Mouse (Mus musculus): ENCODE measurements around the gene Lce1g. TPM values are rescaled to one million over a fixed set of nuclear protein-coding genes. Genes with fewer than 3 reads are reported as not detected.

Gene Lce1g
- total RNA-seq (2021): not detected

- intact Hi-C loops (cut with DNase I): no loop called here
- DNase-seq (ENCODE audit: low spot score): no peak
Measured at GRCm38 (mm10) chr3:92752238-92752637, at the start of gene Lce1g. Lce1g (minus strand) TSS chr3:92752338.

GRCm38 (mm10) chr3:92790414-92790813 is 38.3 kb upstream of the Lce1g start, which contains the start of gene Lce1j:
Lce1j (minus strand) TSS chr3:92790514.
- no peak for DNase-seq (ENCODE audit: low spot score)
- intact Hi-C loops (cut with DNase I): no loop called here

- no peak for DNase-seq (ENCODE audit: low spot score)
- intact Hi-C loops (cut with DNase I): no loop called here
Measured at GRCm38 (mm10) chr3:92778799-92779198, 26.7 kb upstream of the Lce1g start, which contains the start of gene Lce1i. Lce1i (minus strand) TSS chr3:92778899.

GRCm38 (mm10) chr3:92771573-92771972 is 19.4 kb upstream of the Lce1g start:
- DNase-seq (ENCODE audit: low spot score): no peak
- intact Hi-C loops (cut with DNase I): loop anchor here (5.0 kb wide), 1 partner anchor 619 kb away; no protein-coding TSS in a partner anchor

GRCm38 (mm10) chr3:92764965-92765364 is 12.8 kb upstream of the Lce1g start, which contains the start of gene Lce1h:
Lce1h (minus strand) TSS chr3:92765065.
- DNase-seq (ENCODE audit: low spot score): no peak
- intact Hi-C loops (cut with DNase I): no loop called here

GRCm38 (mm10) chr3:92753197-92753596 is 1.1 kb upstream of the Lce1g start:
- intact Hi-C loops (cut with DNase I): no loop called here
- no peak for DNase-seq (ENCODE audit: low spot score)

- intact Hi-C loops (cut with DNase I): no loop called here
- DNase-seq (ENCODE audit: low spot score): no peak
Measured at GRCm38 (mm10) chr3:92738996-92739395, 13.1 kb downstream of the Lce1g start, which contains the start of gene Gm38119. Gm38119 (minus strand) TSS chr3:92739096.

GRCm38 (mm10) chr3:92722631-92723030 is 29.5 kb downstream of the Lce1g start:
- intact Hi-C loops (cut with DNase I): no loop called here
- DNase-seq (ENCODE audit: low spot score): no peak

- intact Hi-C loops (cut with DNase I): no loop called here
- no peak for DNase-seq (ENCODE audit: low spot score)
Measured at GRCm38 (mm10) chr3:92720250-92720649, 31.9 kb downstream of the Lce1g start, which contains the start of gene Lce1f. Lce1f (minus strand) TSS chr3:92720350.

- intact Hi-C loops (cut with DNase I): no loop called here
- DNase-seq (ENCODE audit: low spot score): no peak
Measured at GRCm38 (mm10) chr3:92715122-92715521, 37.0 kb downstream of the Lce1g start.

GRCm38 (mm10) chr3:92708974-92709373 is 43.2 kb downstream of the Lce1g start, which contains the start of gene Lce1e:
Lce1e (minus strand) TSS chr3:92709074.
- DNase-seq (ENCODE audit: low spot score): no peak
- intact Hi-C loops (cut with DNase I): no loop called here

Other genes starting within 250 kb of the Lce1g start
- gene 2310046K23Rik, start 217.8 kb downstream of the Lce1g start, total RNA-seq (2021): not detected
- gene Ivl, start 178.6 kb downstream of the Lce1g start, total RNA-seq (2021): not detected
- not detected for gene Smcp, start 163.3 kb downstream of the Lce1g start, total RNA-seq (2021)
- gene 2210017I01Rik, start 144.8 kb downstream of the Lce1g start, total RNA-seq (2021): not detected
- not detected for gene Lce6a, start 130.7 kb downstream of the Lce1g start, total RNA-seq (2021)
- gene Lce1a1, start 104.0 kb downstream of the Lce1g start, total RNA-seq (2021): not detected
- not detected for gene Lce1b, start 95.4 kb downstream of the Lce1g start, total RNA-seq (2021)
- not detected for gene Lce1a2, start 82.0 kb downstream of the Lce1g start, total RNA-seq (2021)
- not detected for gene Lce1c, start 73.1 kb downstream of the Lce1g start, total RNA-seq (2021)
- not detected for gene Lce1d, start 65.1 kb downstream of the Lce1g start, total RNA-seq (2021)
- gene Lce1e, start 43.3 kb downstream of the Lce1g start, total RNA-seq (2021): not detected
- not detected for gene Lce1f, start 32.0 kb downstream of the Lce1g start, total RNA-seq (2021)
- not detected for gene Gm38119, start 13.2 kb downstream of the Lce1g start, total RNA-seq (2021)
- not detected for gene Lce1h, start 12.7 kb upstream of the Lce1g start, total RNA-seq (2021)
- gene Lce1i, start 26.6 kb upstream of the Lce1g start, total RNA-seq (2021): not detected
- not detected for gene Lce1j, start 38.2 kb upstream of the Lce1g start, total RNA-seq (2021)
- not detected for gene Lce1k, start 55.6 kb upstream of the Lce1g start, total RNA-seq (2021)
- not detected for gene Kprp, start 74.9 kb upstream of the Lce1g start, total RNA-seq (2021)
- gene Lce1l, start 98.9 kb upstream of the Lce1g start, total RNA-seq (2021): not detected
- not detected for gene 2310050C09Rik, start 117.9 kb upstream of the Lce1g start, total RNA-seq (2021)
- not detected for gene Lce3a, start 173.9 kb upstream of the Lce1g start, total RNA-seq (2021)
- gene Lce3b, start 180.6 kb upstream of the Lce1g start, total RNA-seq (2021): not detected
- not detected for gene Lce3c, start 192.1 kb upstream of the Lce1g start, total RNA-seq (2021)
- not detected for gene Lce3d, start 205.1 kb upstream of the Lce1g start, total RNA-seq (2021)
- gene Lce3e, start 214.7 kb upstream of the Lce1g start, total RNA-seq (2021): not detected
- gene Lce3f, start 239.9 kb upstream of the Lce1g start, total RNA-seq (2021): not detected

Measured in heart, postnatal 25 days (tissue).